Mouse (Mus musculus) ES-CJ7 (cell line): Measurements from ENCODE around the gene Gm37240.

Experiments
- DNase-seq: peaks from one replicate; pipeline ENCODE4 v3.0.0; 2011; ENCODE audit warnings: low read depth, low spot score

Gm37240 gene

GRCm38 (mm10) chr3:85140488-85140887, 746.8 kb downstream of the Gm37240 start:
- DNase-seq: peak; percentile 23

GRCm38 (mm10) chr3:85138407-85138806, 748.9 kb downstream of the Gm37240 start:
- no peak for DNase-seq

DNA sequence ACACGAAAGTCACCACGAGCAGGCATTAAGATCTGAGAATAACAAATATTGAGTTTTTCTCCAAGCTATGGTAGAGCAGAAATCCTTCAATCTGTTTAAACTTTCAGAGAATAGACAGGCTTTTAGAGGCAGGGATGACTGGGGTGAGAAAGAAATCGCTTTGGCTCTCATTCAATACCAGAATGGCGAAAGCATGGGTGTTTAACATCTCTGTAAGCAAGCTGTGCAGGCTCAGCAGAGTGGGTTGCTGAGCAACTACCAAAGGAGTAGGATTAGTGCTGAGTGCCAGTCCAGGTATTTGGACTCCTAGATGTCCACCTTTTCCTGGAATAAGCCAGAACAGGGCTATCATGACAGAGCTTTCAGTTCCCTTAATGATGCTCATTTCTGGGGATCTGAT, 753.8 kb downstream of the Gm37240 start:
- DNase-seq: no peak

DNA sequence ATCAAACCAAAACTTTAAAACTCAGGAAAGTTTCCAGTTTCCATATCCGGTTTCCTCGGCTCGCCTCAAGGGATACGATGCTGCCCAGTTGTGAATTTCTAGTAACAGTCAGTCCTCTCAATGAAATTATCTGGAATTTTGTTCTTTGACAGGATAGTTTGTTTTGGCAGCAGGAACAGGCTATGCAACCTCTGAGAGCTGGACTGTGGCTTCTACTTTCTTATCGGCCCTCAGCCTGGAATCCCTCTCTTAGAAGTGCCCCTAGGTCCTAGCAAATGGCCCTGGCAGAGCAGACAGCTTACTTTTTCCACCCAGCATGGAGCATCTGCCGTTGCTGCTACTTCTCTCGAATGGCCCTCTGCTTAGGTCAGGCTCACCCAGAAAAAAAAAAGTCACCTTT, 755.4 kb downstream of the Gm37240 start:
- no peak for DNase-seq

DNA sequence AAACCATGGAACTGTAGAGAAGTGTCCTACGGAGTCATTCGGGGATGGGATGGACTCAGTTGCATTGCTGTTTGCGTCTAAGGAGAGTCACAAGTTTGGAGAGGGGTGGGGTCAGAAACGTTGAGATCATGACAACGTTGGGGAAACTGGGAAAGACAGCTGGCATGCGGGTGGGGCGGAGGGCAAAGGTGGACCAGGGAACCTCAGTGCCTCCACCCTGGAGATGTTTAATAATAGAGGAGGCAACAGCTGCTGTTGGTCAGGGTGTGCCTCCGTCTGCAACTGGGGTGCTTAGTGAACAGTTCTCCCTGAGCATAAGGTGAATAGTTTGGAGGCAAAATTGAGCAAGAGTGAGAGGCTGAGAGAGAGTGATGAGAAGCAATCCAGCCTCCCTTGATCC, 758.8 kb downstream of the Gm37240 start:
- no peak for DNase-seq

GRCm38 (mm10) chr3:85126970-85127369, 760.3 kb downstream of the Gm37240 start:
- peak; percentile 6 for DNase-seq

DNA sequence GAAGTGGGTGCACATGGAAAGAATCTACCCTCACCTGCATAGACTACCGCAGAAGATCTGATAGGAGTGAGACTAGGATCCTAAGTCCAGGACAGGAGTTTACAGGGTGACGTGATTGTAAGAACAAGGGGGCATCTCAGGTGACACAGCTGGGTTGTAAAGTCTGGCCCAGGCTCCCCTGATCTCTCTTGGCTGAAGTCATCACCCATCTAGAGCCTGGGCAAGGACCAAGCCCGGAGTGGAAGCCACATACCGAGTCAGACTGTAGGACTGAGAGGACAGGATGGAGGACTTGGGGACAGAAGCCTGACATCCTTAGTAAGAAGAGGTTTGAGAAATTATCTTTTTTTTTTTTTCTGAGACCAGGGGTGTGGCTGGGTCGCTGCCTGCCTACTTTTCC, 761.8 kb downstream of the Gm37240 start:
- no peak for DNase-seq

DNA sequence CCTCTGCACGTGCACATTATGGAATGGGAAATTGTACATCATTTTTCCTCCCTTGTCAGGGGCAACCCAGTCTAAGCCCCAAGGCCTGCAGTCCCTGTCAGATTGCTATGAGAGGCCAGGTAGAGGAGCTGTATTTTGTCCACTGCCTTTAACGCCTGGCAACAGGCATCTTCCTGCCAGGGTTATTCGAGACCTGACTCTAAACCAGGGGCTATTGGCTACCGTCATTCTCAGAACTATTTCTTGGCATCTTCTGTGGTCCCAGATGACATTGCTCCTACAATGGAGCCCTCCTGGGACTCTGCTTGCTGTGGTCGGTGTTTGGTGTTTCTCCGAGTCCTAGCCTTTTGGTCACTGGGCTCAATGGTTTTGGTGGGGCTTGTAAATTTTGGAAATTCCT, 762.4 kb downstream of the Gm37240 start:
- no peak for DNase-seq

DNA sequence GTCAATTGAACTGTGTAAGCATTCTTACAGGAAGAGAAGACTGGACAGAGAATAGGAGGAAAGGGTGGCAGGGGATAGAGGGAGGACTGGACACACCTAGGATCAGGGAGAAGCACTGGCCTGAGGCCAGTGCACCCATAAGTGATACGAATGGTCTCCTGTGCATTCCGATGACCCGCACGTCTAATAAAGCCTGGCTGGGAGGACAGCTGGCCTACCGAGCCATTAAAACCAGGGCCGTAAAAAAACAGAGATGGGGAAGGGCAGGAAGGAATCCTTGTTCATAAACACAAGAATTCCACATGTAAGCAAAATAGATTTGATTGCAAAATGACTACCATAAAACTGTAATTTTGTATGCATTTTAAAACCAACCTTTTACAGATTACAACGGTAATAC, 762.9 kb downstream of the Gm37240 start:
- no peak for DNase-seq

DNA sequence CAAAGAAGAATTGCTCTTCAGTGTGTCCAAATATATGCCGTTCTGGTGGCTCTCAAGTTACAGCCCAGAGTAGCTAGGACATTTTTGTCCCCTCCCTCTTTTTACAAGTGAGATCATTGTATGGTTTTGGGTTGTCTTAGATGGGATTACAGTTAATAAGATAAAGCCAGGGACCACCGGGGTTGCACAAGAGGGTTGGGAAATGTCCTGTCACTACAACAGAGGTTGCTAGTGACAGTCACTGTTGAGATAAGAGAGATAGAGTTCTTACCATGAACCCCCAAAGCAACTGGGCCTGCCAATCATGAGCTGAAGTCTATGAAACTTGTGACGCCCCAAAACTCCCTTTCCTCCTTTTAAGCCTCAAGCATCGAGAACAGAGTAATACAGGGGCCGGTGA, 769.6 kb downstream of the Gm37240 start:
- DNase-seq: no peak

GRCm38 (mm10) chr3:85117014-85117413, 770.3 kb downstream of the Gm37240 start:
- DNase-seq: no peak

- no peak for DNase-seq
Observed at GRCm38 (mm10) chr3:85115959-85116543, 771.3 kb downstream of the Gm37240 start.

GRCm38 (mm10) chr3:85113565-85113964, 773.8 kb downstream of the Gm37240 start:
- peak; percentile 5 for DNase-seq

DNA sequence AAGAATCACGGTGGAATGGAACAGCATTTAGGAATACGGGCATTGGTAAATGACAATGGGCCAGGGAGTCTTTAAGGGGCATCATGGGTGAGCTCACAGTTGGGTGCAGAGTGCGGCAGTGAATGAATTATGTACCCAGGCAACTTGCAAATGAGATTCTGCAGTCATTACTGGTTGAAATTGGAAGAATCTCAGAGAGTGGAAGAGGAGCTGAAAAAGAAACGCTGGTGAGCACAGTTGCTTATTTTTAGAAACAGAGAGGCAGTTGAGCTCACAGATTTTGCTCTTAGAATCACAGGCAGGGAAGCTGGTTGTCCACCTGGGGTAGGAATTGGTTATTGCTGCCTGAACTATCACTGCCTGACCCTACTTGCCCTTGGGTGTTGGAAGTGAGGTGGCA, 776.6 kb downstream of the Gm37240 start:
- DNase-seq: no peak

GRCm38 (mm10) chr3:85109221-85109620, 778.1 kb downstream of the Gm37240 start:
- DNase-seq: peak; percentile 11

DNA sequence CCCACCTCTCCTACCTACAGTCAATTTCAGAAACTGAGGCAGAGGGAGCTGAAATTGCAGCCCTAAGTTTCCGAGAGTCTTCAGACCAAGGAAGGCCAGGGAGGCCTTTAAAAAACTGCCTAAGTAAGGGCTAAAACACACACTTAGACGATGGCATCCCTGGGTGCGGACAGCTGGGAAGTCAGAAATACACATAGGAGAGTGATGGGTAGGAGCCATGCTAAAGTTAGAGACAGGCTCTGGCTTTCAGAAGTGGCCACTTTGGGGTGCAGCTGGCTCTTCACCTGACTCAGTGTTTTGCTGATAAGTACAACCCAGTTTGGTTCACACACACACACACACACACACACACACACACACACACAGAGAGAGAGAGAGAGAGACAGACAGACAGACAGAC, 778.9 kb downstream of the Gm37240 start:
- no peak for DNase-seq

GRCm38 (mm10) chr3:85106956-85107355, 780.4 kb downstream of the Gm37240 start:
- DNase-seq: no peak

DNA sequence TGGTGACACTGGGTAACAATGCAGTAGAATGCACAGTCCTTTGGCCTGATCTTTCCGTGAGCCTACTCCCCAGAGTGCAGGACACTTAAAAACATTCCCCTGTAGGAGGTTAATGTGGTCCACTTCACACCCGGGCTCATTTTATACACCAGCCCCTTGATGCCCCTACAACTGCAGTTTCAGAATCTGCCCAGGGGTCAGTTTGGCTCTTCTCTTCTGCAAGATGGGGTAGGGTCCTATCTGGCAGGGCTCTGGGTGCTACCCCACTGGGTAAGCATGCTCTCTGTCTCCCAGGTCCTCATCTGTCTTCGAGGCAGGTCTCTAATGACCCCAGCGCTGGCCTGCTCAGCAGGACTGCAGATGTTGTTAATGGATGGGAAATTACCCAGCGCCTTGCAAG, 783.0 kb downstream of the Gm37240 start:
- DNase-seq: no peak

GRCm38 (mm10) chr3:85080882-85081558, 806.3 kb downstream of the Gm37240 start:
- DNase-seq: no peak

DNA sequence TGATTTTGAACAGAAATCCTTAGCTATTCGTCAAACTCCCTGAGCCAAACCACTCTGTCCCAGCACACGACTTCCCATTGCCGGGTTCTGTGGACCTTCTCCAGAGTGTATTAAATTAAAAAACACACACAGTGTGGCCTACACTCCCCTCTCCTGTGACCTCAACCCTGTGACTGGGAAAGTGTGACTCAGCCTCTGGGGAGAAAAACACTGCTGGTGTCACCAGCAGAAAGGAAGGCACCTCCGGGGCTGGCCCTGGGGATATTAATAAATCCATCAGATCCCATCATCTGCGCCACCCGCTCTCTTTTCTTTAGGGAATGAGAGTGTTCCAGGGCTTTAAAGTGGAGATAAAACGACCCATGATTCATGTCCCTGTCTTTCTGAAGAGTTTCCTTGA, 823.2 kb downstream of the Gm37240 start:
- no peak for DNase-seq

DNA sequence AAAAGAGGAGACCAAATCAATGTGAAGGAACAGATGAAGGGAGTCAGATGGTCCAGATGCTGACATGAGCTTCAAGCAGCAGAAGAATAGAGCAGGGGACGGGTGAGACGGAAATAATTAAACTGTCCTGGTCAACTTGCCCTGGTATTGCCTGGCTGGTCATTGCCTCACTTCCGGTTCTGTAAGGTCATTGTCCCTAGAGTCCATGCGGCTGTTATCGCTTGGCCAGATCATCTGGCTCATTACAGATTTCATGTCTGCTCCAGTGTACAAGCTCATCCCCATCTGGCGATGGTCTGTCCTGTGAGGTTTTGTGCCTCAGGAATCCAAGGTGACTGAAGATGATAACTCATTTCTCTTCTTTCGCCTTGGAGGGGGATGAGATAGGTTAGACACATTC, 827.2 kb downstream of the Gm37240 start:
- DNase-seq: no peak

- no peak for DNase-seq
Observed at GRCm38 (mm10) chr3:85057245-85057644, 830.1 kb downstream of the Gm37240 start.

- DNase-seq: no peak
Observed at GRCm38 (mm10) chr3:85053526-85053925, 833.8 kb downstream of the Gm37240 start.

GRCm38 (mm10) chr3:85052196-85052595, 835.1 kb downstream of the Gm37240 start:
- DNase-seq: no peak
